ENCODE assay signal across 10 mouse cellular contexts in genomic region chr3:131299908-131300307, GRCm38 (mm10). TPM values are rescaled to one million over a fixed set of nuclear protein-coding genes. Genes with fewer than 3 reads are reported as not detected.
DNase-seq lines count a peak whose midpoint lies in the region; ATAC-seq and TF ChIP-seq lines count a peak whose summit lies in the region.
"Had no signal": no experiment of that assay in that cellular context is flagged by ENCODE, and none has a peak within 500 bp of the region (broad histone marks: within the 10 kb centered on the region; RNA-seq: fewer than 3 reads in every experiment).

No protein-coding gene starts in this region.

- H3K9me3 ChIP-seq in hindbrain, postnatal 0 days (ENCODE audit: low read length) = no peaks in the 10 kb centered on the region
- no peaks in the 10 kb centered on the region for H3K9me3 ChIP-seq in hindbrain, embryonic 13.5 days
- no peaks in the 10 kb centered on the region for H3K9me3 ChIP-seq in limb, embryonic 14.5 days (ENCODE audit: control insufficient read depth, low read length)
- H3K9me3 ChIP-seq in forebrain, embryonic 13.5 days (replicated peaks) = no peaks in the 10 kb centered on the region
- H3K9me3 ChIP-seq: heart, embryonic 15.5 days; megakaryocyte, embryonic 14.5 days had no signal

- no peak overlapping the region for H3K4me2 ChIP-seq in hindbrain, postnatal 0 days (ENCODE audit: low read depth, low read length)
- no peak overlapping the region for H3K4me2 ChIP-seq in hindbrain, embryonic 13.5 days
- H3K4me2 ChIP-seq in limb, embryonic 14.5 days (replicated peaks; ENCODE audit: low read depth, low read length, severe bottlenecking) = no peak overlapping the region
- H3K4me2 ChIP-seq in forebrain, embryonic 13.5 days = no peak overlapping the region
- H3K4me2 ChIP-seq: heart, embryonic 15.5 days had no signal

- no peaks in the 10 kb centered on the region for H3K27me3 ChIP-seq in hindbrain, postnatal 0 days (ENCODE audit: insufficient read depth, low read length)
- no peaks in the 10 kb centered on the region for H3K27me3 ChIP-seq in hindbrain, embryonic 13.5 days
- H3K27me3 ChIP-seq in limb, embryonic 14.5 days (ENCODE audit: control insufficient read depth, insufficient read depth, low read length) = no peaks in the 10 kb centered on the region
- peaks cover 4% of the 10 kb centered on the region; the same call in 1 of the 2 replicates for H3K27me3 ChIP-seq in forebrain, embryonic 13.5 days
- H3K27me3 ChIP-seq: heart, embryonic 15.5 days had no signal

- 0 out of 2 replicates have a peak, but pooled peaks cover 5% of the 10 kb centered on the region for H3K36me3 ChIP-seq in hindbrain, postnatal 0 days (ENCODE audit: insufficient read depth, low read length)
- H3K36me3 ChIP-seq in hindbrain, embryonic 13.5 days = peaks cover 22% of the 10 kb centered on the region
- no peaks in the 10 kb centered on the region for H3K36me3 ChIP-seq in limb, embryonic 14.5 days (ENCODE audit: control insufficient read depth, insufficient read depth, low read length)
- no peaks in the 10 kb centered on the region for H3K36me3 ChIP-seq in forebrain, embryonic 13.5 days (ENCODE audit: poor library complexity, severe bottlenecking)
- H3K36me3 ChIP-seq: heart, embryonic 15.5 days had no signal

- H3K4me1 ChIP-seq in hindbrain, postnatal 0 days (ENCODE audit: insufficient read depth, low read length) = peaks cover 7% of the 10 kb centered on the region
- H3K4me1 ChIP-seq in hindbrain, embryonic 13.5 days (replicated peaks) = peaks cover 15% of the 10 kb centered on the region; the same call in 1 of the 2 replicates
- peaks cover 10% of the 10 kb centered on the region for H3K4me1 ChIP-seq in limb, embryonic 14.5 days (ENCODE audit: control insufficient read depth, insufficient read depth, low read length)
- peaks cover 12% of the 10 kb centered on the region; the same call in 1 of the 2 replicates for H3K4me1 ChIP-seq in forebrain, embryonic 13.5 days

- ATAC-seq in hindbrain, postnatal 0 days = no peak
- no peak for ATAC-seq in hindbrain, embryonic 13.5 days (ENCODE audit: low FRiP score)
- ATAC-seq in limb, embryonic 14.5 days (ENCODE audit: low FRiP score, low read depth) = no peak
- no peak for ATAC-seq in forebrain, embryonic 13.5 days

- DNase-seq in hindbrain, postnatal 0 days (ENCODE audit: low spot score) = peak; percentile 83
- peak; percentile 64 for DNase-seq in CD4-positive helper T cell, adult 2 months (ENCODE audit: low read depth, low spot score)
- DNase-seq in NIH3T3 (ENCODE audit: low read depth) = peak; percentile 75
- DNase-seq in limb, embryonic 14.5 days (ENCODE audit: low spot score) = peak; percentile 73
- no peak for DNase-seq in spleen, postnatal 10 days (ENCODE audit: low spot score in 2 of 2)
- no peak for DNase-seq in gastrocnemius, postnatal 36 days

- no peak overlapping the region for H3K9ac ChIP-seq in hindbrain, postnatal 0 days (replicated peaks; ENCODE audit: low read length)
- H3K9ac ChIP-seq in hindbrain, embryonic 13.5 days = no peak overlapping the region
- no peak overlapping the region for H3K9ac ChIP-seq in limb, embryonic 14.5 days (ENCODE audit: low read depth, low read length, severe bottlenecking)
- H3K9ac ChIP-seq in forebrain, embryonic 13.5 days = no peak overlapping the region
- H3K9ac ChIP-seq: heart, embryonic 15.5 days had no signal

- TF ChIP-seq CTCF in hindbrain, postnatal 0 days (IDR thresholded peaks at IDR 0.05; ENCODE audit: low read depth) = peak; percentile 84

- no peak overlapping the region for H3K4me3 ChIP-seq in hindbrain, postnatal 0 days (ENCODE audit: low read length)
- no peak overlapping the region for H3K4me3 ChIP-seq in hindbrain, embryonic 13.5 days
- no peak overlapping the region for H3K4me3 ChIP-seq in limb, embryonic 14.5 days (replicated peaks; ENCODE audit: low read length)
- H3K4me3 ChIP-seq in forebrain, embryonic 13.5 days = no peak overlapping the region
- H3K4me3 ChIP-seq: heart, embryonic 15.5 days; megakaryocyte, embryonic 14.5 days had no signal

- intact Hi-C loops in gastrocnemius, postnatal 36 days (cut with DNase I) = loop anchor here (5.0 kb wide), 1 partner anchor 252 kb away; no protein-coding TSS in a partner anchor

- no peak overlapping the region for H3K27ac ChIP-seq in hindbrain, postnatal 0 days
- no peak overlapping the region for H3K27ac ChIP-seq in hindbrain, embryonic 13.5 days
- H3K27ac ChIP-seq in limb, embryonic 14.5 days (replicated peaks; ENCODE audit: low read depth, low read length) = no peak overlapping the region
- no peak overlapping the region for H3K27ac ChIP-seq in forebrain, embryonic 13.5 days
- H3K27ac ChIP-seq: heart, embryonic 15.5 days had no signal

- TF ChIP-seq POLR2A in limb, embryonic 14.5 days (IDR thresholded peaks at IDR 0.05; ENCODE audit: borderline replicate concordance, extremely low read depth, insufficient read depth, insufficient read length) = no peak

- WGBS in hindbrain, postnatal 0 days = 12% methylated on average over 6 of the region's 6 CpGs
- 6% methylated on average over 6 of the region's 6 CpGs for whole genome bisulfite sequencing in hindbrain, embryonic 13.5 days
- 8% methylated on average over 6 of the region's 6 CpGs for WGBS in limb, embryonic 14.5 days
- 8% methylated on average over 6 of the region's 6 CpGs for WGBS in forebrain, embryonic 13.5 days

RNA-seq across cellular contexts. Expression of gene Cyp2u1, which starts 3.1 kb away (rescaled TPM):
- total RNA-seq in hindbrain, postnatal 0 days (2014; rRNA removed) = 16.7 and 24.5 TPM in 2 replicates
- polyA plus RNA-seq in hindbrain, postnatal 0 days (2015; fragmentation: Nextera tagmentation; extraction: Ambion mirVana) = 13.7 and 14.5 TPM in 2 replicates
- 5.4 and 6.0 TPM in 2 replicates for polyA plus RNA-seq in hindbrain, embryonic 13.5 days (2015; fragmentation: Nextera tagmentation; extraction: Ambion mirVana)
- 1.2 and 1.4 TPM in 2 replicates for polyA plus RNA-seq in limb, embryonic 14.5 days (2012; rRNA removed)
- polyA plus RNA-seq in limb, embryonic 14.5 days (2014; fragmentation: Nextera tagmentation; extraction: Ambion mirVana) = 1.7 and 1.8 TPM in 2 replicates
- 10 to 100 TPM; 11.1 to 11.6 TPM for total RNA-seq in gastrocnemius, postnatal 36 days (2021)
- polyA plus RNA-seq in forebrain, embryonic 13.5 days (2015; fragmentation: Nextera tagmentation; extraction: Ambion mirVana) = 3.4 and 4.7 TPM in 2 replicates

RNA-seq across cellular contexts. Expression of gene Hadh, which starts 28.0 kb away (rescaled TPM):
- 25.0 and 27.6 TPM in 2 replicates for total RNA-seq in hindbrain, postnatal 0 days (2014; rRNA removed)
- 46.3 and 50.9 TPM in 2 replicates for polyA plus RNA-seq in hindbrain, postnatal 0 days (2015; fragmentation: Nextera tagmentation; extraction: Ambion mirVana)
- 33.1 and 34.1 TPM in 2 replicates for polyA plus RNA-seq in hindbrain, embryonic 13.5 days (2015; fragmentation: Nextera tagmentation; extraction: Ambion mirVana)
- 106 TPM in 2 replicates for polyA plus RNA-seq in limb, embryonic 14.5 days (2012; rRNA removed)
- 116 and 123 TPM in 2 replicates for polyA plus RNA-seq in limb, embryonic 14.5 days (2014; fragmentation: Nextera tagmentation; extraction: Ambion mirVana)
- total RNA-seq in gastrocnemius, postnatal 36 days (2021) = 100 to 1,000 TPM; 176 to 189 TPM
- polyA plus RNA-seq in forebrain, embryonic 13.5 days (2015; fragmentation: Nextera tagmentation; extraction: Ambion mirVana) = 37.2 and 40.9 TPM in 2 replicates

Comparison
In these comparisons a context has a peak if more than half of its experiments do, and no peak if none do; other contexts are left out.
1. DNase-seq: peak in hindbrain, postnatal 0 days (single experiment), CD4-positive helper T cell, adult 2 months (single experiment), NIH3T3 (single experiment) and limb, embryonic 14.5 days (single experiment); none in spleen, postnatal 10 days (0 of 2) and gastrocnemius, postnatal 36 days (0 of 2).